Mouse (Mus musculus) kidney, adult 9 months (tissue): ENCODE data around the gene Serpini1.
"Not testable (repeated sequence)": the region's sequence is repeated elsewhere in the genome, so short reads cannot be mapped to it uniquely, and the experiment has no call there.

Source experiments
- DNase-seq: peaks from one replicate; pipeline ENCODE4 v3.0.0; 2022

Serpini1 gene

DNA sequence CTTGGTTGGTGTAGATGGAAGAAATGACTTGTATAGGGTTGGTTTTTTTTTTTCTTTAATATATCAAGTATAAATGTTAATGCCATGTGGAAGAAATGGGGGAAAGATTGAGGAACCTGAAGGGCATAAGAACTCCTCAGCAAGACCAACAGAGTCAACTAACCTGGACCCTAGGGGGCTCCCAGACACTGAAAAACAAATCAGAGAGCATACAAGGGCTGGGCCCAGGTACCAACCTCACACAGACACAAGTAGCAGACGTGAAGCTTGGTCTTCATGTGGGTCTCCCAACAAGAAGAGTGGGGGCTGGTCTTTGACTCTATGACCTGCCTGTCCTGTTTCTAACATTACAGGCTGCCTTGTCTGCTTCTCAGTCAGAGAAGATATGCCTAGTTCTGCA lies 82.2 kb downstream of the Serpini1 start:
- no peak for DNase-seq

DNA sequence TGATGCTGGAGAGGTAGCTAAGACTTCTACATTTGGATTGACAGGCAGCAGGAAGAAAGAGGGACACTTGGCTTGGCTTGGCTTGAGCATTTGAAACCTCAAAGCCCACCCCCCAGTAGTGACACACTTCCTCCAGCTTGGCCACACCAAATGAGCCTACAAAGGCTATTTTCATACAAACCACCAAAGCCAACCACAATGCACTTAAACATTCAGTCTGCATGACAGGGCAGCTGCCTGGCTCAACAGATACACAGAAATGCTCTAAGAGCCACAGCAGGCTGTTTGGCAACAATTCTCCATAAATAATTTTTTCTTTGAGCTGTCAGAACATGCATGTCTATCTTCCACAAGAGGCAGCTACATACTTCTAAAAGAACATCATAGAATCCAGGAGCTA lies 90.2 kb downstream of the Serpini1 start:
- DNase-seq = no peak

DNA sequence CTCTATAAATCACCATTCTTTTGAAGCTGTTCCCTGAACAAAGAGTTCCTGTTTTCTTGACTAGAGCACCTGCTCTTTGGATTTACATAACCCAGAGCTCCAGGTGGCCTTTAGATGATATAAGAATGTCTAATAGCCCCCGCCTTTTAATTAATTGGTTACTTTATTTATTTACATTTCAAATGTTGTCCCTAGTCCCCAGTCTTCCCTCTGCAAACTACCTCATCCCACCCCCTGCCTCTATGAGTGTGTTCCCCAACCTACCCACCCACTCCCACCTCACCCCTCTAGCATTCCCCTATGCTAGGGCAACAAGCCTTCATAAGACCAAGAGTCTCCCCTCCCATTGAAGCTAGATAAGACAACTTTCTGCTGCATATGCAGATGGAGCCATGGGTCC lies 90.9 kb downstream of the Serpini1 start:
- no peak for DNase-seq

DNA sequence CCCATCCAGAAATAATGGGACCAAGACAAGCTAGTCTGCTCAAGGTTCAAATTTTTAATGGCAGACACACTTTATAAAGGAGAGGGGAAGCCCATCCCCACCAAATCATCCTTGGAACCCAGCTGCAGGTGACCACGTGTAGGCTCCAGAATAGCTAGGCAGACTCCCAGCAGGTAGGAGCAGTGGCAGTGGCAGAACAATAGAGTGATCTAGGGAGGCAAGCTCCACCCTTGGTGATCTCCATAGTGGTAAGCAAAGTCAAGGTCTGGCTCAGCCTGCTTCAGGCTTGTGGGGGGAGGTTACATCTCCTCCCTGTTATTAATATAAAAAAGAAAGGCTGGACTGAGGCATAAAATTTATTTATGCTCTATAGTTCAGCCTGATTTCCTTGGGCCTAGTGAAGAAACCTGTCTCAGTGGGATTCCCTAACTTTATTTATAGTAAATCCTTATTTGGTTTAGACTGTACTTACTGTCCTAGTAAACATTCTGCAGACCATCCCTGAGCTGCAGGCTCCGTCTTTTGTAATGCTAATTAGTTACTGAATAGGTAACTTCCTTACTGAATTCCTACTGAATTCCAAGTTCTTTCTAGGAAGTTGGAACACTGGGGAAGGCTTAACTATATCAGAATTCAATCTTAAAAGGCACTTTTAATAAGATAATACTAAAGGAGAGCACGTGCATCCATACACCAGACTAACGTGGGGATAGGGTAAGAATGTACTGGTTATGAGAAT lies 93.2 kb downstream of the Serpini1 start:
- not testable (repeated sequence) for DNase-seq

DNA sequence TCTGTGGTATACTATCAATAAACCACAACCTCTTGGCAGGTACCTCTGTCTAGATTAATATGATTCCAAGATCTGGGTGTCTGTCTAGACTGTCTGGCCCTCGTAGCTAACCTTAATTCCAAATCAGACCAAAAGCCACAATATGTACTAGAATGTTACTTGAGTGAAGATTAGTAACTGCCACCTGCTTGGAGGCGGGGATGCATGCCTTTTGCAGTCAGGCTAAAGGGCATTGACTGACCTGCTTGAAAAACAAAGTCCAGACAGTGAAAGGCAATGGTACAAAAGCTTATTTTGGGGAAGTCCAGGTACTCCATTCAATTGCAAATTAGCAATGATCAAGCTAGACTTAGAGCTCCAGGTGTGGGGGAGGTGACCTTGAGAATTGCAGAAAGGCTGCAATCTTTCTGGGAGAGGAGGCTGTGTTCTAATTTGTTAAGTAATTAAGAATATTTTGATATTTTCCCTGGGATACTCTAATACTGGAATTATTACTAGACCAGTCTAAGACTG lies 94.3 kb downstream of the Serpini1 start:
- DNase-seq = no peak

DNA sequence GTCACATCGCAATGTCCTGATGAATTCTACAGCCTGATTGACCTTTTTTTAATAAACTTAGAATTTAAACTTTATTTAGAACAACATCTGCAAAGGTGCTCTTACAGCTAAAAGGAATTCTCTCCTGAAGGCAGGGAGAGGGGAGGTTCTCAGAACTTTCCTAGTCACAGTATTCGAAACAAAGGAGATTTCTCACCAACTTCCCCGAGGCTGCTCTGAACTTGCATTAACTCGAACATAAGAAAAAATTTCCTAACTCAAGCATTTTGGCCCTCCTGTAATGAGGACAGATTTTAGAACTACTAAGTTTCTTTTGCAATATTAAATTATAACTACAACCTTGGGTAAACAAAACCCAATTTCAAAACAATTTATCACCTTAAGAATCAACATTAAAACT lies 96.6 kb downstream of the Serpini1 start:
- not testable (repeated sequence) for DNase-seq

DNA sequence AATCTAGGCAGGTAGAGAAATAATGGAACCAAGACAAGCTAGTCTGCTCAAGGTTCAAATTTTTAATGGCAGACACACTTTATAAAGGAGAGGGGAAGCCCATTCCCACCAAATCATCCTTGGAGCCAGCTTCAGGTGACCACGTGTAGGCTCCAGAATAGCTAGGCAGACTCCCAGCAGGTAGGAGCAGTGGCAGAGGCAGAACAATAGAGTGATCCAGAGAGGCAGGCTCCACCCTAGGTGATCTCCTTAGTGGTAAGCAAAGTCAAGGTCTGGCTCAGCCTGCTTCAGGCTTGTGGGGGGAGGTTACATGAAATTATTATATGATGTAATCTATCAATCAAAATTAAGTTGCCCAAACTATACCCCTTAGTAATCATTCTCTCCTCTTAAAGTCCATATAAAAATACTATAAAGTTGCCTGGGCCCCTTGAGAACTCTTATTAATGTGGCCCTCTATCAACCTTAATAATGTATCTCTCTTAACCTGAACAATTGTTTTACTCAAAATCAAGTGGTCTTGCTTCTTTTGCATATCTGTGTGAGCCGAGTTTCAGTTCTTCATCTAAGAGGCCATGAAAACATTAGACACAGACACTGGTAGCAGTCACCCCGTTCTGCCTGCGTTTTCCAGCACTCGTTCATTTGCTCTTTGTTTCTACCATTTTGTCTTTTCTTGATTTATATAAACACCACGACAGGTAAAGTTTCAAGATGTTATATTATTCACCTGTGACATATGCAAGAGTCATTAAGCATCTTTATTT lies 98.4 kb downstream of the Serpini1 start:
- DNase-seq = no peak

DNA sequence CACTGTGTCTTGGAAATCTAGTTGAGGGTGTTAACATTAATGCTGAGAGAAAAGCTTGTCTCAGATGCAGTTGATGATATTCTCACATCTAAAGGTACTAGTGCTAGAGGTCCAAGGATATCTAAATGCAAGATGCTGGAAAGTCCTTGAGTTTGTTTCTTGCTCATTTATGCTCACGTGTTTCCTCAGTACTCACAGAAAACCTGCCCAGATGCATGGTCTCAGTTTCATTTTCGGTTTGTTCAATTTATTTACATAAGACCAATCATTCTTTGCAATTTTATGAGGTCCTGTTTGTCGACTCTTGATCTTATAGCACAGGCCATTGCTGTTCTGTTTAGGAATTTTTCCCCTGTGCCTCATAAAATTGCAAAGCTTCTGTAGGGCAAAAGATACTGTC lies 109.6 kb downstream of the Serpini1 start:
- DNase-seq = no peak

DNA sequence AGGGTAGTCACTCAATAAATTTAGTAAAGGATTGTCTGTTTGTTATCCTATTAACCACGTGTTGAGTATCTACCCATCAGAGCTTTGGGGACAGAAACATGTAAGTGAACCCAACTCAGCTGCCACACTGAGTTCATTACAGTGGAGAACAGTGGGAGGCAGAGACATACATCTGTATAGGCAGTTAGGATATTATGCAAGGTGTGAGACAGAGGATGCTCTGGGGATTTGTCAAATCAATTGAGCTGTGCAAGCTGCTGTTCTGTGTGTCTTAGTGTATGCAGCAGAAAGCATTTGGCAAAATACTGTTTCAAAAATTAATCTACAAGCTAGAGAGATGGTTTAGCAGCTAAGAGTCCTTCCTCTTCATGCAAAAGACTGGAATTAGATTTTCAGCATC lies 113.1 kb downstream of the Serpini1 start:
- DNase-seq = no peak

DNA sequence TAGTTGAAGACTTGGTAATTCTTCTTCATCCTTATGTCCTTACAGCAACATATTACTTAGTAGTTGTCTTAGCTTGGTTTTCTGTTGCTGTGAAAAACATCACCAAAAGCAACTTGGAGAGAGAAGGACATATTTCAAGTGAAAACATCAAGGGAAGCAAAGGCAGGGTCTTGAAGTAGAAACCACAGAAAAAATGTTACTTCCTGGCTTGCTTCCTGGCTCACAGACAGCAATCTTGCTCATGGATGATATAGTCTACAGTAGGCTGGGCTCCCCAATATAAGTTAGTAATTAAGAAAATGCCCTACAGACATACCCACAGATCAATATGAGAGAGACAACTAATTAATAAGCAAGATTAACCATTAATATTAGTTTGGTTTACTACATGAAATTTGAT lies 125.5 kb downstream of the Serpini1 start:
- no peak for DNase-seq

DNA sequence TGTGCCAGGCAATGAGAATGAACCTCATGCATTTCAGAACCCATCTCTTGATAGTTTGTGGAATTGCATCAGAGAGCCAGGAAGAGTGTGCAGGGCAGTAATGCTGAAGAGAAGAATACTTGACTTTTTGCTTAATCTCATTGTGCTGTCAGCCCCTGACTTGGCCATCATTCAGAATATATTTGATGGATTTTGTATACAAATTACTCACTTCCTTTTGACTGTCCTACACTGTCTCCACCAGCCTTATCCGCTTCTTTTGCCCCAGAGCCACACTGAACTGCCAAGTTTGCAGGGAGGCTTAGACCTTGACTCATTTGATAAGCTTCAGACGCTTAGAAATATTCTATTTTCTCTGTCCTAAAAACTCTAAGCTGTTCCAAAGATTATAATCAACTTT lies 129.4 kb downstream of the Serpini1 start:
- no peak for DNase-seq

DNA sequence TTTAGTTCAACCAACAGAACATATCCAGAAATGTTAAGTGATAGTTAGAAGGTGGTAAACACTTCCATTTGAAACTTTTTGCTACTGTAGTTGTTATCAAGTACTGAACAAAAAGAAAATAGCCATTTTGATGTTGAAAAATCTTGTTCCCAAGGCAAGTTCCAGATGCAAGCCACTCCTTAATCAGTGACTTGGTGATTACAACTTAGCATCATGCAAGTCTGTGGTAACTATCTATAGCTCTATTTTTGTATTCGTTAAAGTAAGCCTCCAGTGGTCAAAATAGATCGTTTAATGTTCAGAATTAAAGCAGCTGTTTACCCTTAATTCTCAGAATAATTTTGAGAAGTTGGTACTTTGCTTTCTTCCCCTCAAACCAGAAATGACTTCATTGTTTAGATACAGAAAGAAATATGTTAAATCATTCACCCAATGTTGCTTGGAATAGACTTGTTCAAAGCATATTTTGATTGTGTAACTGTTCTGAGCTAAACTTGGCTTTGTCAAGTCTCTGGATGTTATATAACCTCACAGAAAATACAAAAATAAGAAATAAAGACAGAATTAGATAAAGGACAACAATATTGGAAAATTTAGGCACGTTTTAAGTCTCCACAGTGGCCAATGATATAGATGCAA lies 130.0 kb downstream of the Serpini1 start:
- DNase-seq = no peak

DNA sequence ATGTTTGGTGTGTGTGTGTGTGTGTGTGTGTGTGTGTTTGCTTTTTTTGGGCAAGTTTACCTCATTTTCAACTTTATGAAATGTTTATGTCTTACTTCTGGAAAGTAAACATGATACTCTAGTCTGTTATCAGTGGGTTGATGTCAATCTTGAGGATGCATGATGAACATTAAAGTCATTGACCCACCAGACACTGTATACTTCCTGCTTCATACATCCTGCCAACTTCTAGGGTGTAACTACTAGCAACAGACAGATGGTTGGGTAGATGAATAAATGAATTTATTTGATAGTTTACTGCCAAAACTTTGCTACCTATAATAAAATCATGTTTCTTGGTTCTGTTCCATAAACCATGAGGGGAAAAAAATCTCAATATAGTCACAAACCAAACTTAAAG lies 133.0 kb downstream of the Serpini1 start:
- DNase-seq = no peak

DNA sequence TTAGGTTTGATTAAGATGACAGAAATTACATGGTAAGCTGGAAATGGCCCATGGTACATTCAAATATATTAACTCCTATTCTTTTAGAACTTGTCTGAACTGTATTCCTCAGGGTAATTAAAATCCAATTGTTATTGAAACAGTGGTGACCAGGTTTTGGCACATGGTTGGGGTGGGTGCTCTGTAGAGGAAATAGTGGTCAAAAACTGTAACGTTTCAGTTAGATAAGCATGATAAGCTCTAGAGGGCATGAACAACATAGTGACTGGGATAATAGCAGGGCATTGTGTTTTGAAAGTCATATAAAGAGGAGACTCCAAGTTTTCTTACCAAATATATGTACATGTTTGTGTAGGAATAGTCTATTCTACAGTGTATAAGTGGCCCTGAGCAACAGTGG lies 134.7 kb downstream of the Serpini1 start:
- DNase-seq = no peak
